Mouse (Mus musculus): ENCODE results near the gene Tmem121b. TPM values are rescaled to one million over a fixed set of nuclear protein-coding genes. Genes with fewer than 3 reads are reported as not detected.

Gene Tmem121b
- not detected for polyA plus RNA-seq (2014; fragmentation: Illumina TruSeq; extraction: RNeasy Lipid Tissue Mini Kit (QIAGEN cat#74804); ENCODE audit: low read depth, low replicate concordance)

GRCm38 (mm10) chr6:120493374-120494181 lies at the start of gene Tmem121b:
Gene Tmem121b, minus strand, starts transcription at chr6:120493807.

GRCm38 (mm10) chr6:120531020-120531965 lies 37.7 kb upstream of the Tmem121b start, which contains the start of gene Hdhd5:
Gene Hdhd5, minus strand, starts transcription at chr6:120531319.

GRCm38 (mm10) chr6:120463086-120463871 lies 30.3 kb downstream of the Tmem121b start, which contains the start of gene Il17ra:
Gene Il17ra, plus strand, starts transcription at chr6:120463247.

Other genes with a start within 250 kb of the Tmem121b start
- not detected for gene D330020A13Rik, start 199.4 kb downstream of the Tmem121b start, polyA plus RNA-seq (2014; fragmentation: Illumina TruSeq; extraction: RNeasy Lipid Tissue Mini Kit (QIAGEN cat#74804); ENCODE audit: low read depth, low replicate concordance)
- 5.0 TPM for gene B4galnt3, start 199.2 kb downstream of the Tmem121b start, polyA plus RNA-seq (2014; fragmentation: Illumina TruSeq; extraction: RNeasy Lipid Tissue Mini Kit (QIAGEN cat#74804); ENCODE audit: low read depth, low replicate concordance)
- gene Kdm5a, start 129.7 kb downstream of the Tmem121b start, polyA plus RNA-seq (2014; fragmentation: Illumina TruSeq; extraction: RNeasy Lipid Tissue Mini Kit (QIAGEN cat#74804); ENCODE audit: low read depth, low replicate concordance) = 71.7 TPM
- 15.6 TPM for gene Ccdc77, start 129.4 kb downstream of the Tmem121b start, polyA plus RNA-seq (2014; fragmentation: Illumina TruSeq; extraction: RNeasy Lipid Tissue Mini Kit (QIAGEN cat#74804); ENCODE audit: low read depth, low replicate concordance)
- 4.0 TPM for gene Il17ra, start 30.6 kb downstream of the Tmem121b start, polyA plus RNA-seq (2014; fragmentation: Illumina TruSeq; extraction: RNeasy Lipid Tissue Mini Kit (QIAGEN cat#74804); ENCODE audit: low read depth, low replicate concordance)
- 9.1 TPM for gene Hdhd5, start 37.5 kb upstream of the Tmem121b start, polyA plus RNA-seq (2014; fragmentation: Illumina TruSeq; extraction: RNeasy Lipid Tissue Mini Kit (QIAGEN cat#74804); ENCODE audit: low read depth, low replicate concordance)
- gene Cecr2, start 172.6 kb upstream of the Tmem121b start, polyA plus RNA-seq (2014; fragmentation: Illumina TruSeq; extraction: RNeasy Lipid Tissue Mini Kit (QIAGEN cat#74804); ENCODE audit: low read depth, low replicate concordance) = 0.28 TPM

Measured in sigmoid colon, adult 10 weeks (tissue).